Mouse (Mus musculus): ENCODE data around the gene Rap1gap2.

The Rap1gap2 gene

GRCm38 (mm10) chr11:74610545-74611176 is at the start of gene Rap1gap2:
Gene Rap1gap2 (minus strand): TSS chr11:74610915.
- peak; percentile 28 for DNase-seq (ENCODE audit: low read depth, low spot score)

DNA sequence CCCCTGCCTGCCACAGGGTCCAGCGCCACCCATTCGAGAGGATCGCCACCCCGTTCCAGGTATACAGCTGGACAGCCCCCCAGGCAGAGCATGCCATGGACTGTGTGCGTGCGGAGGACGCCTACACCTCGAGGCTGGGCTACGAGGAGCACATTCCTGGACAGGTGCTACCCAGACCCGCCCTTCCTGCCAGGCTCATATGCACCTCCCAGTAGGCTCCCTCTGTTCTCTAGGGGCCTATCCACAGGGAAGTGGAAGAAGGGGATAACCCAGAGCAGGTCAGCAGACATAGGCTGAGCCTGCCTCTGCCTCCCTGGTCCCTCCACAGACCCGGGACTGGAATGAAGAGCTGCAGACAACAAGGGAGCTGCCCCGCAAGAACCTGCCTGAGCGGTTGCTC is 49.6 kb upstream of the Rap1gap2 start:
- no peak for DNase-seq (ENCODE audit: low read depth, low spot score)

- DNase-seq (ENCODE audit: low read depth, low spot score): no peak
These were observed 45.2 kb upstream of the Rap1gap2 start for GRCm38 (mm10) chr11:74655941-74656340.

DNA sequence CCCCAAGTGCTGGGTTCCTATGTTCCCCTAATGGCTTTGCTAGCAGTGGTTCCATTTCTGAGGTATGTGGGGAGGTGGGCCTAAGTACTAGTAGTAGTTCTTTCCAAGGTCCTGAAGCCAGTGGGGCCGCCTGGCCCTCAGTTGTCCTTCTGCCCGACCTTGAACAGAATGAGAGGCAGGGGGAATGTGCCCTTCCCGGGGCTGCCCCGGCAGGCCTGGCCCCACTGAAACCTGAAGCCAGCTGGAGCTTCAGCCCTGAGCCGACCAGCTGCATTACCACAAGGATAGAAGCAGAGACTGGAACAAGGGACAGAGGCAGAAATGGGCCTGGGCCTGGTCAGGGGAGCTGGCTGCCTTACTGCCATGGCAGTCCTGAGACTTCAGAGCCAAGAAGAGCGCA is 42.7 kb upstream of the Rap1gap2 start:
- DNase-seq (ENCODE audit: low read depth, low spot score): peak; percentile 56

DNA sequence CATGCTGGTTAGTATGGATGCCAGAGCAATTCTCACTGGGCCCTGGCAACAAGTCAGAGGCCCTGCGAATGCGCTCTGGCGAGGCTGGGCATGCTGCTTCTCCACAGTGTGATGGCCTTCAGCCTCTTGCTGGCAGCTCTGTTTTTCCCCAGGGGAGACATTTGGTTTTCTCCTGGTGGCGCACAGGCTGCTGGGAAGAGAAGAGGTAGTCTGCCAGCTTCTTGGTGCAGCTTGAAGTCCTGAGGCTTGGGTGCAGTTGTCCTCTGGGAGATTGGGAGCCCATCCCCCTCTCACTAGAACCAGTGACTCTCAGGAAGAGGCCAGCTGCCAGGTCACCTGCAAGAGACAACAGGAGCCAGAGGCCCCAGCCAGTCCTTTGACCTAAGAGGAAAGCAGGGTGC is 42.1 kb upstream of the Rap1gap2 start:
- DNase-seq (ENCODE audit: low read depth, low spot score): no peak

DNA sequence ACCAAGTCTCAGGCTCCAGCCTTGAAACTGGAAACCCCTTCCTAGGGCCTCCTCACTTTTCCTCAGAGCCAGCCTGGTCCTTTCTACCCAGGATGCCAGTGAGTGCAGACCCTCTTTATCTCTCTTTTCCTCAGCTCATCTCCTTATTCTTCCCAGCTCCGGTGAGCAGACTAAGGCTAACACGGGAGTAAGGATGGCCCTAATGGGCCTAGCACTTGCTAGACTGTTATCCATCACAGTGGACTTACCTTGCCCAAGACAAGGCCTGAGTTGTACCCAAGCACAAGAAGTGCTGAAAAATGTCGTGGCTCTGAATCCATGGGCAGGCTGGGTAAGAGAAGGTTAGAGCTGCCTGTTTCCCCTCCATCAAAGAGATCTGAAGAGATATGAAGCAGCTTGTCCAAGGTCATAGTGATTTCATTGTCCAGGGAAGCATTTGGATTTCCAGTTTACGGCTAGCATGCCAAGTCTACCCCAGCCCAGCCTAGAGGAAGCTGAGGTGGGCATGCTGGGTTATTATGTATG is 39.9 kb upstream of the Rap1gap2 start:
- no peak for DNase-seq (ENCODE audit: low read depth, low spot score)

DNA sequence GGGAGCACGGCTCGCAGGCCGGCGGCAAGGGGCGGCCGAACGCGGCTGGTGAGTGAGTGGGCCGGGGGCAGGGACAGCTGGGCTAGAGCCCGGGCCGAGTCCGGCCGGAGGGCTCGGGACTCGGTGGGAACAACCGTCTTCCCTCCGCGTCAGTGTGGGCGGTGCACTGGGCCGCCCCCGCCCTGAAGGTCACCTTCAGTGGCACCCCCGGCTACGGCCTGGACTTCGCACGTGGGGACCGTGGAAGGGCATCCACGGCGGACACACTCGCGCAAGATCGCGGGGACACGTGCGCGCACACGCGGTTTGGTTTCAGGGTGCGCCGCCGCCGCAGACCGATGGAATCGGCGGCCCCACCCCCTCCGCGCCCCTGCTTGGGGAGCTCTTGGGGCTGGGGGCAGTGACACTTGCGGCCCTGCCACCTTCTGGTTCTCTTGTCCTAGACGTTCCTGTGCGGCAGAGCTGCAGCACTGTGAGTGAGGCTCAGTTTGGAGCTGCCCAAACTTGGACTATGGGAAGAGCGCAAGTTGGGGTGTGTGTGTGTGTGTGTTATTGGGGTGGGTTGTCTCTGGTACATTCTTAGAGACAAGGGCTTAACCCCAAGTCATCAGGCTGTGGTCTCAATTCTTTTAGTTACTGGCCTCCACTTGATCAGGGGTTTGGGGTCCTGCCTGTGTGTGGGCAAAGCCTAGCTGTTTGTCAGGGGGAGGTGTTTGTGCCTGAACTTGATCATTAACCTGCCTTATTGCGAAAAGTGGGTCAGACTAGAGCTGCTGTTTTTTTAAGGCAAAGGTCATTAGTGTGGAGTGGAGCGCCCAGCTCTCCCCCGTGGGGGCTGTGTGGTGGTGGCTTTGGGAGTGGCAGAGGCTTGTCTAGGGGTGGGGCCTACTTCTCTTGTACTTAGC is 39.2 kb upstream of the Rap1gap2 start:
- peak; percentile 55 for DNase-seq (ENCODE audit: low read depth, low spot score)

GRCm38 (mm10) chr11:74649095-74649646 is 38.5 kb upstream of the Rap1gap2 start, which contains the start of gene Cluh:
Gene Cluh (plus strand): TSS chr11:74649495.
- DNase-seq (ENCODE audit: low read depth, low spot score): peak; percentile 98

GRCm38 (mm10) chr11:74648676-74649075 is 38.0 kb upstream of the Rap1gap2 start:
- no peak for DNase-seq (ENCODE audit: low read depth, low spot score)

DNA sequence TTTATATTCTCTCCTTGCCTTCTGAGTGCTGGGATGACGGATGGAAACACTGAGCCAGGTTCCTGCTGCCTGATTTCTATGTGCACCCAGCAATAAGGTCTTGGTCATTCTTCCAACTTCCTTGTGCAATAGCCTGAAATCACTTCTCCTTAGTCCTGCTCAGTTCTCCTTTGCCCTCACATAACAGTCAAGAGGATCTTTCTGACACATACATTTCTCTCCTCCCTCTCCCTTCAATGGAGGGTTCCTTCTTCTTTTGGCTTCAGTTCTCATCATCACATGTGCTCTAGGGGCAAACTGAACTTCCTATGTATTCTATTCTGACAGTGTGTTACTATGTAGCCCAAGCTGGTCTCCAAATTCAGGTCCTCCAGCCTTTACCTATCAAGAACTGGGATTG is 37.3 kb upstream of the Rap1gap2 start:
- DNase-seq (ENCODE audit: low read depth, low spot score): no peak

DNA sequence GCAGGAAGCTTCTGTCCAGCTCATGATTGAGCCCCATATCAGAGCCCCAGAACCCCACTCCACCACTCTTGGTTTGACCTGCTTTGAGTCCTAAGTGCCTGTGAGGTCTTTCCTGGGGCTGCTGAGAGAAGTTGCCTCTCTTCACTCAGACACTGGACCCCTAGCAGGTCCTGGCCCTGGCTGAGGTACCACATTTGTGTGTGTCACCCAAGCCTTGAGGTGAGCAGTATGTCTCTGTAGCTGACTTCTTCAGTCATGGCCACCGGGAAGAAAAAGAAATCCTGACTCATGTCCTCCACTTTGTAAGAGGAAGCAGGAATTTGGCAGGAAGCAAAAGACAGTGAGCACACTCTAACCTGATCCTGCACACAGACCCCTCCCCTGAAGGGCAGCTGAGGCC is 28.9 kb upstream of the Rap1gap2 start:
- no peak for DNase-seq (ENCODE audit: low read depth, low spot score)

DNA sequence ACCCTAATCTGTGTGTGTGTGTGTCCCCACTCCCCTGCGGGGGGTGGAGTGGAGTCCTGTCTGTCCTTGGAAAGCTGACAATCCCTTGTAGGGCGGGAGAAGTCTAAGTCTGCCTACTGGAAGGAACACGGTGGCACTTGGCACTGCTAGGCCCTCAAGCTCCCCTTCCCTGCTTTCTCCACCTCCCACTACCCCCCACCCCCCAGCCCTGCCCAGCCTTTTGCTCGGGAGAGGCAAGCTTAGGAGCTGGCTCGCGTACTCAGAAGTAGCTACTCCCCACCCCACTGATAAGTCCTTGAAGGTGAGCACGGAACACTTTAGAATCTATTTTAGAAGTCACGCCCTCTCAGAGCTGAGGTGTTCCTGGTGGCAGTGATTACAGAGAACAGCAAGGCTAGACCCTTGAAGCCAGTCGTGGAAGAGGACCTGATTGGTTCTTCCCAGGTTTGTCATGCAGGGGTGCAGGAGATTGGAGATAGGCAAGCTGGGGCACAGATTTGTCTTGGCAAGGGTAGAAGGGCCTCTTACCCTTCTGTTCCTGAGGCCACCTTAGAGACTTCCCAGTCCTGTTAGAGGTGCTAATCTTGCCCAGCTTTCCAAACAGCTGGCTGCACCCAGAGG is 28.2 kb upstream of the Rap1gap2 start:
- peak; percentile 24 for DNase-seq (ENCODE audit: low read depth, low spot score)

GRCm38 (mm10) chr11:74637971-74638790 is 27.5 kb upstream of the Rap1gap2 start:
- peak; percentile 66 for DNase-seq (ENCODE audit: low read depth, low spot score)

- DNase-seq (ENCODE audit: low read depth, low spot score): no peak
These were observed 26.8 kb upstream of the Rap1gap2 start for GRCm38 (mm10) chr11:74637486-74637885.

- peak; percentile 90 for DNase-seq (ENCODE audit: low read depth, low spot score)
These were observed 24.0 kb upstream of the Rap1gap2 start for GRCm38 (mm10) chr11:74634490-74635275.

GRCm38 (mm10) chr11:74631880-74632789 is 21.4 kb upstream of the Rap1gap2 start:
- DNase-seq (ENCODE audit: low read depth, low spot score): no peak

DNA sequence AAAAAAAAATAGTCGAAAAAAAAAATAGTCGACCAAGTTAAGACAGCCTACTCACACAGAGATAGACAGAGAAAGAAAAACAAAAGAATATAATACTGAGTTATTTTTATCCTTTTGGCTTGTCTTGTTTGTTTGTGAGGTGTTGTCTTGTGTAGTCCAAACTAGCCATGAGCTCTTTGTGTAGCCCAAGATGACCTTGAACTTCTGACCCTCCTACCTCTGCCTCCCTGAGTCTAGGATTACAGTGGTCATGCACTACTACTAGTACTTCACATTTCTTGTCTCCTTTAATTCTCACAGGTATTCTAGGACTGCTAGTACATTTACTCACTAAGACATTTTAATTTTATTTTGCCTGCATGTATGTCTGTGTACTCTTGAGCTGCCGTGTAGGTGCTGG is 16.8 kb upstream of the Rap1gap2 start:
- DNase-seq (ENCODE audit: low read depth, low spot score): peak; percentile 75

- no peak for DNase-seq (ENCODE audit: low read depth, low spot score)
These were observed 14.6 kb upstream of the Rap1gap2 start for GRCm38 (mm10) chr11:74625333-74625732.

- DNase-seq (ENCODE audit: low read depth, low spot score): no peak
These were observed 13.0 kb upstream of the Rap1gap2 start for GRCm38 (mm10) chr11:74623693-74624092.

Measured in R1 (cell line).